Mouse (Mus musculus) G1E (cell line): ENCODE data around the gene Akap13. TPM values are rescaled to one million over a fixed set of nuclear protein-coding genes. Genes with fewer than 3 reads are reported as not detected.
"Not testable (repeated sequence)": the region's sequence is repeated elsewhere in the genome, so short reads cannot be mapped to it uniquely, and the experiment has no call there.

Source experiments
- ATAC-seq: 2 replicates; pipeline ENCODE4 v1.8.0; 2016; ENCODE audit warnings: mild to moderate bottlenecking; ENCODE audit not compliant: insufficient number of reproducible peaks, poor library complexity, low FRiP score, severe bottlenecking; ENCODE audit errors: extremely low read depth
- DNase-seq: peaks from one replicate; pipeline ENCODE4 v3.0.0; 2012; ENCODE audit warnings: low spot score
- H3K27me3 ChIP-seq: 2 replicates; pipeline ENCODE4 v1.6.1; 2012; ENCODE audit warnings: mild to moderate bottlenecking, low read length, inconsistent platforms; ENCODE audit not compliant: insufficient read depth
- H3K36me3 ChIP-seq: replicated peaks from 2 replicates; pipeline ENCODE3; 2012; ENCODE audit warnings: mild to moderate bottlenecking, inconsistent platforms
- H3K4me1 ChIP-seq: 2 replicates; pipeline ENCODE4 v1.6.1; 2012; ENCODE audit warnings: low read depth, low read length, inconsistent platforms, mixed read lengths; ENCODE audit not compliant: insufficient read depth
- H3K4me3 ChIP-seq: 2 replicates; pipeline ENCODE4 v1.5.1; 2012; ENCODE audit warnings: low read depth, mild to moderate bottlenecking, inconsistent platforms, low read length, moderate library complexity, mixed read lengths
- H3K9me3 ChIP-seq: replicated peaks from 2 replicates; pipeline ENCODE4 v1.6.1; 2012; ENCODE audit warnings: inconsistent platforms
- CTCF ChIP-seq: IDR thresholded peaks from 2 replicates; pipeline ENCODE4 v1.5.1; 2012; ENCODE audit warnings: low read depth, low read length, inconsistent platforms, mixed read lengths
- GATA1 ChIP-seq: IDR thresholded peaks from 2 replicates; pipeline ENCODE4 v1.6.1; 2012; ENCODE audit warnings: borderline replicate concordance, low read length, inconsistent platforms, mixed read lengths
- GATA2 ChIP-seq: IDR thresholded peaks from 2 replicates; pipeline ENCODE4 v1.6.1; 2012; ENCODE audit warnings: low read depth, low read length, inconsistent platforms, borderline replicate concordance
- POLR2AphosphoS5 ChIP-seq: IDR thresholded peaks from 2 replicates; pipeline ENCODE4 v1.6.1; 2012; ENCODE audit warnings: low read depth, low read length, inconsistent platforms; ENCODE audit not compliant: insufficient replicate concordance
- TAL1 ChIP-seq: conservative IDR thresholded peaks from 2 replicates; pipeline ENCODE4 v1.6.1; 2012; ENCODE audit warnings: low read depth, low read length, inconsistent platforms, mixed read lengths
- polyA plus RNA-seq: library from polyadenylated mRNA; stranded (reverse); fragments of >175 nt; gene quantifications from 2 replicates; pipeline ENCODE4 v1.2.3, GENCODE M21; 2012
- total RNA-seq, 2 experiments: library from RNA; stranded (forward) in 1 of 2; stranded (reverse) in 1 of 2; fragments of 200-1000 nt in 1 of 2; fragments of >200 nt in 1 of 2; fragmentation: Nextera tagmentation in 1 of 2; gene quantifications; 2 replicates each; pipeline ENCODE4 v1.2.3; 2014 to 2017

The Akap13 gene
- total and polyA plus RNA-seq, 3 experiments, result 2.8 to 123 (median 47.0) TPM

GRCm38 (mm10) chr7:75786812-75787211 is 331.5 kb downstream of the Akap13 start:
- DNase-seq (no peak), ATAC-seq (no peak)
- no peak for TF ChIP-seq GATA2
- TF ChIP-seq POLR2AphosphoS5, result no peak
- no peak for TF ChIP-seq CTCF
- no peak for TF ChIP-seq TAL1
- no peak for TF ChIP-seq GATA1
- no peaks in the 10 kb centered on the region for H3K27me3 ChIP-seq
- no peaks in the 10 kb centered on the region for H3K36me3 ChIP-seq
- no peak overlapping the region for H3K4me3 ChIP-seq
- H3K9me3 ChIP-seq, result no peaks in the 10 kb centered on the region
- H3K4me1 ChIP-seq, result peaks cover 49% of the 10 kb centered on the region

- ATAC-seq (no peak), DNase-seq (no peak)
- TF ChIP-seq POLR2AphosphoS5, result no peak
- Histone ChIP-seq H3K36me3 (no peaks in the 10 kb centered on the region), H3K4me3 (no peak overlapping the region), H3K9me3 (no peaks in the 10 kb centered on the region), H3K27me3 (no peaks in the 10 kb centered on the region), H3K4me1 (peaks cover 52% of the 10 kb centered on the region)
These were observed 332.0 kb downstream of the Akap13 start for GRCm38 (mm10) chr7:75787371-75787770.

- not testable (repeated sequence) for ATAC-seq, DNase-seq, H3K36me3 ChIP-seq, H3K27me3 ChIP-seq, H3K9me3 ChIP-seq, H3K4me3 ChIP-seq
- peaks cover 53% of the 10 kb centered on the region for H3K4me1 ChIP-seq
These were observed 332.9 kb downstream of the Akap13 start for GRCm38 (mm10) chr7:75788069-75788800.

- not testable (repeated sequence) for H3K27me3 ChIP-seq, DNase-seq, H3K9me3 ChIP-seq, H3K4me3 ChIP-seq, H3K36me3 ChIP-seq, ATAC-seq
- peaks cover 59% of the 10 kb centered on the region for H3K4me1 ChIP-seq
These were observed 333.4 kb downstream of the Akap13 start for GRCm38 (mm10) chr7:75788801-75789135.

GRCm38 (mm10) chr7:75789746-75790145 is 334.4 kb downstream of the Akap13 start:
- H3K4me1 ChIP-seq, result peaks cover 62% of the 10 kb centered on the region
- no peaks in the 10 kb centered on the region for H3K9me3 ChIP-seq
- DNase-seq, result no peak
- no peak for TF ChIP-seq TAL1
- no peak for TF ChIP-seq CTCF
- TF ChIP-seq POLR2AphosphoS5, result no peak
- TF ChIP-seq GATA1, result no peak
- no peak for TF ChIP-seq GATA2
- no peaks in the 10 kb centered on the region for H3K36me3 ChIP-seq
- no peaks in the 10 kb centered on the region for H3K27me3 ChIP-seq
- H3K4me3 ChIP-seq, result no peak overlapping the region
- ATAC-seq, result no peak

GRCm38 (mm10) chr7:75791092-75791837 is 335.9 kb downstream of the Akap13 start:
- H3K9me3 ChIP-seq, DNase-seq, H3K27me3 ChIP-seq, H3K4me3 ChIP-seq, H3K36me3 ChIP-seq, ATAC-seq: not testable (repeated sequence)
- peaks cover 71% of the 10 kb centered on the region for H3K4me1 ChIP-seq

- peaks cover 64% of the 10 kb centered on the region for H3K4me1 ChIP-seq
- no peaks in the 10 kb centered on the region for H3K36me3 ChIP-seq
These were observed 337.8 kb downstream of the Akap13 start for GRCm38 (mm10) chr7:75793091-75793490.

More at GRCm38 (mm10) chr7:75793091-75793490, 337.8 kb downstream of the Akap13 start:
- H3K4me3 ChIP-seq, result peak overlapping the region; percentile 9; the same call in 1 of the 2 replicates
- H3K27me3 ChIP-seq, result no peaks in the 10 kb centered on the region
- ATAC-seq, result no peak
- no peak for DNase-seq
- TF ChIP-seq POLR2AphosphoS5 (no peak), TAL1 (no peak), CTCF (no peak), GATA1 (no peak), GATA2 (no peak)
- peaks cover 7% of the 10 kb centered on the region for H3K9me3 ChIP-seq
